In genomic region chr12:41485512-41486215, GRCm38 (mm10) we compare ENCODE assay signal across 7 mouse cellular contexts. TPM values are rescaled to one million over a fixed set of nuclear protein-coding genes. Genes with fewer than 3 reads are reported as not detected.
A peak's percentile ranks its signal among the peaks of the same experiment; 100 is the strongest.
DNase-seq lines count a peak whose midpoint lies in the region; ATAC-seq and TF ChIP-seq lines count a peak whose summit lies in the region.

No protein-coding gene starts in this region.

- peak; percentile 82 for DNase-seq in adrenal gland, postnatal 14 days
- DNase-seq in gastrocnemius, postnatal 14 days, result peak; percentile 49
- peak; percentile 77 to 85 for DNase-seq in left cerebral cortex, postnatal 10 days (ENCODE audit: extremely low spot score in 1 of 2, low spot score in 2 of 2)

- peak; percentile 61 for ATAC-seq in inflammation-experienced regulatory T-cells, adult 6 months
- peak; percentile 59 for ATAC-seq in megakaryocyte progenitor cell, adult 5-6 weeks (replicated peaks; ENCODE audit: poor library complexity)

- H3K27me3 ChIP-seq in small intestine, adult 2 months (ENCODE audit: control insufficient read depth, insufficient read depth, low read length), result no peaks in the 10 kb centered on the region

- H3K27ac ChIP-seq in cortical plate, adult 2 months (ENCODE audit: insufficient read depth, low read length), result peak overlapping the region; percentile 94
- H3K27ac ChIP-seq in small intestine, adult 2 months (ENCODE audit: insufficient read depth, low read depth, low read length), result no peak overlapping the region

- H3K4me3 ChIP-seq in cortical plate, adult 2 months (ENCODE audit: insufficient read depth, low read length), result peak overlapping the region; percentile 98
- peak overlapping the region; percentile 39 for H3K4me3 ChIP-seq in small intestine, adult 2 months (ENCODE audit: low read depth, low read length)

- peak; percentile 99 for TF ChIP-seq POLR2A in cortical plate, adult 2 months (IDR thresholded peaks at IDR 0.05; ENCODE audit: extremely low read depth, insufficient read depth, low read length)
- no peak for TF ChIP-seq POLR2A in small intestine, adult 2 months (IDR thresholded peaks at IDR 0.05; ENCODE audit: low read depth, low read length)

- intact Hi-C loops in gastrocnemius, postnatal 14 days (cut with DNase I; ENCODE audit: low total_unique reads), result loop anchor here (10.0 kb wide), 1 partner anchor 641 kb away; no protein-coding TSS in a partner anchor
- intact Hi-C loops in left cerebral cortex, postnatal 10 days (cut with DNase I), result loop anchor here (2.0 to 10.0 kb wide), 3 partner anchors 371 to 1499 kb away; no protein-coding TSS in a partner anchor

- no peaks in the 10 kb centered on the region for H3K36me3 ChIP-seq in small intestine, adult 2 months (ENCODE audit: control insufficient read depth, insufficient read depth, low read length)

- no peak for TF ChIP-seq CTCF in cortical plate, adult 2 months (IDR thresholded peaks at IDR 0.05; ENCODE audit: extremely low read depth, insufficient read depth, low read length)
- TF ChIP-seq CTCF in small intestine, adult 2 months (IDR thresholded peaks at IDR 0.05; ENCODE audit: extremely low read depth, insufficient read length, insufficient replicate concordance, low read depth, low read length), result no peak

- H3K4me1 ChIP-seq in cortical plate, adult 2 months (ENCODE audit: control insufficient read depth, insufficient read depth, low read length), result peaks cover 5% of the 10 kb centered on the region; the same call in 1 of the 2 replicates
- H3K4me1 ChIP-seq in small intestine, adult 2 months (ENCODE audit: control insufficient read depth, insufficient read depth, insufficient read length, low read length), result no peaks in the 10 kb centered on the region

- WGBS in small intestine, adult 2 months, result 38% methylated on average over 12 of the region's 12 CpGs

RNA-seq across cellular contexts. Expression of gene Lrrn3, which starts 0.6 kb away (rescaled TPM):
- total RNA-seq in adrenal gland, postnatal 14 days (2021), result 31.2 and 32.2 TPM in 2 replicates
- 26.6 and 27.5 TPM in 2 replicates for polyA plus RNA-seq in cortical plate, adult 2 months (2012; rRNA removed)
- under 1 TPM; 0.38 to 0.64 TPM for total RNA-seq in gastrocnemius, postnatal 14 days (2021)
- polyA plus RNA-seq in inflammation-experienced regulatory T-cells, adult 6 months (2017; shearing (Covaris generic)), result 1 to 10 TPM; 4.3 to 5.8 (median 5.0) TPM
- 10 to 100 TPM; 69.9 to 70.6 TPM for total RNA-seq in left cerebral cortex, postnatal 10 days (2021)
- 0.15 TPM in 1 of 2 replicates, not detected in the other for total RNA-seq in megakaryocyte progenitor cell, adult 5-6 weeks (2015)
- total RNA-seq in megakaryocyte progenitor cell, adult 5-6 weeks (2017), result 0.30 and 0.58 TPM in 2 replicates
- 0.03 and 0.04 TPM in 2 replicates for polyA plus RNA-seq in small intestine, adult 2 months (2012; rRNA removed)

Comparison
In these comparisons a context has a peak if more than half of its experiments do, and no peak if none do; other contexts are left out.
1. RNA of gene Lrrn3, which starts 0.6 kb away (total RNA-seq): 69.9 to 70.6 TPM in left cerebral cortex, postnatal 10 days and 31.2 to 32.2 TPM in adrenal gland, postnatal 14 days; 0.38 to 0.64 TPM in gastrocnemius, postnatal 14 days and 0.15 to 0.58 TPM in megakaryocyte progenitor cell, adult 5-6 weeks; every median in the first group is over 10 times any median in the second.
2. Peak in every context shown above with its lines, with median percentiles within 50 percentile points of each other: DNase-seq.